Mouse (Mus musculus) lung, postnatal 36 days (tissue): ENCODE measurements at regions not wholly inside any gene's neighbourhood (a gene's known extent, or its start where the extent isn't known, plus 50 kb on each side); places are given as distances from the start of the nearest gene placed in this dataset.

Source experiments
- DNase-seq: peaks from one replicate; pipeline ENCODE4 v3.0.0; 2022; ENCODE audit warnings: mixed read lengths

DNA sequence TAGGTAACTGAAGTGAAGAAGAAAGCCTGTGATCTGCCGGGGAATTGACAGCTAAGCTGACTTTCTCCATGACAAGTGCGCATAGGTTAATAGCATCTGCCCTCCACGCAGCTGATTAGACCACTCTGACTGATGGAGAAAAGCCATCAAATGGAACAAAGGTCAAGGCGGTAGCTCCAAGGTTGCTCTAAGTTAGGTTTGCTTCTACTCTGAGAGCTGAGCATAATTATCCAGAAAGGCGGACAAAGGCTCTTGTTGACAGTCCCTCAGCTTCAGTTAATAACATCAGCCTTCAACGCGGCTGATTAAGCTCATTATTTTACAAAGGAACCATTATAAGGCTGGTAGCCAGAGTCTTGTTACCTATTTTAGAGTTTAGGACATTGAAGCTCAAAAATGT lies 54.0 kb upstream of the Enpep start:
- DNase-seq: no peak

DNA sequence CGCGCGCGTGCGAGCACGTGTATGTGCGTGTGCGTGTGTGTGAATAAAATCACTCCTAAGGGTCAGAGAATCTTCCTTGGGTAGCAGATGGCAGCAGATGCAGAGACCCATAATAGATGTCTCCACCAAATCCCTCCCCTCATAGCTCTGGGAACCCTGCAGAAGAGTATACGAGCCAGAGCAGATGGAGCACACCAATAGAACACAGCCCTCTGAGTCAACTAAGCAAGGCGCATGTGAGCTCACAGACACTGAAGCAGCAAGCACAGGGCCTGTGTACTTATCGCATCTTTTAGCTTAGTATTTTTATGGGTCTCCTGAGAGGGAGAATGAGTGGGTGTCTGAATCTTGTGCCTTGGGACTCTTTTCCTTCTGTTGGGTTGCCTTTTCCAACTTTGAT lies 58.0 kb upstream of the Enpep start:
- DNase-seq: no peak

DNA sequence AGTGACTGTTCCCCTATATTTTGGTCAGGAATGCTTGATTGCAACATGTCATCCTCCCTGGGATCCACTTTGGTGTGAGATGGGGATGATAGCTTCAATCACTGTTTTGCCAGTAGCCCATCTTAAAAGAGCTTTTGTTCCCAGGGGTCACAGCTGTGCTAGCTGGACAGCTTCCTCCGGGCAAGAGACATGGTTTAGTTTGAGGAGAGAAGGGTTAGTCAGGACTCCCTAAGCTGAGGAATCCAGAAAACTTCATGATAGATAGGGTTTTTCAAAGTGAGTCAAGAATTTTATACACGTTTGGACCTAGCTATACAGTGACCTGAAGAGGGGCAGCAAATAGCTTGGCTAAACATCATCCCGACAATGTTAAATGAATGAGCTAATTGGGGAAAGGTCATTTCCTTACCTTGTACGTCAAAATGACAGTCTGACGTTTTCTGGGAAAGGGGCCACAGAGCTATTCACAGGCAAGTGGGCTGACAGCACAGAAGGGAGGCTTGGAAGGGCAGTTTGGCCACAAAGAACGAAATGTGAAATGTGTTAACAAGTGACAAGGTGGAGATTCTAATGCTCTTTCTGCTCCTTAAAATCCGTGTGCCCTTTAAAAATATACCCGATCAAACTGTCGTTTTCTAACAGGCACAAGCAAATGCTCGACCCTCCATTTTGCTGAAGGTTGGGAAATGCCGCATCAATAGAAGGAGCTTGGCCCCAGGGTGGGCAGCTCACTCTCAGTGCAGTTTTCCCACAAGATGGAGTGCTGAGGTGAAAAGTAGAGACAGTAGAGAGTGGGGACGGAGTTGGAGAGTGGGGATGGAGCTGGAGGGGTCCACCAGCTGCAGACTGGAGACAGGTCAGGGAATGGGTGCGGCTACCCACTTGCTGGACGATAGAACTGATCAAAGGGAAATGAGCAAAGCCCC lies 59.6 kb upstream of the Enpep start:
- no peak for DNase-seq

DNA sequence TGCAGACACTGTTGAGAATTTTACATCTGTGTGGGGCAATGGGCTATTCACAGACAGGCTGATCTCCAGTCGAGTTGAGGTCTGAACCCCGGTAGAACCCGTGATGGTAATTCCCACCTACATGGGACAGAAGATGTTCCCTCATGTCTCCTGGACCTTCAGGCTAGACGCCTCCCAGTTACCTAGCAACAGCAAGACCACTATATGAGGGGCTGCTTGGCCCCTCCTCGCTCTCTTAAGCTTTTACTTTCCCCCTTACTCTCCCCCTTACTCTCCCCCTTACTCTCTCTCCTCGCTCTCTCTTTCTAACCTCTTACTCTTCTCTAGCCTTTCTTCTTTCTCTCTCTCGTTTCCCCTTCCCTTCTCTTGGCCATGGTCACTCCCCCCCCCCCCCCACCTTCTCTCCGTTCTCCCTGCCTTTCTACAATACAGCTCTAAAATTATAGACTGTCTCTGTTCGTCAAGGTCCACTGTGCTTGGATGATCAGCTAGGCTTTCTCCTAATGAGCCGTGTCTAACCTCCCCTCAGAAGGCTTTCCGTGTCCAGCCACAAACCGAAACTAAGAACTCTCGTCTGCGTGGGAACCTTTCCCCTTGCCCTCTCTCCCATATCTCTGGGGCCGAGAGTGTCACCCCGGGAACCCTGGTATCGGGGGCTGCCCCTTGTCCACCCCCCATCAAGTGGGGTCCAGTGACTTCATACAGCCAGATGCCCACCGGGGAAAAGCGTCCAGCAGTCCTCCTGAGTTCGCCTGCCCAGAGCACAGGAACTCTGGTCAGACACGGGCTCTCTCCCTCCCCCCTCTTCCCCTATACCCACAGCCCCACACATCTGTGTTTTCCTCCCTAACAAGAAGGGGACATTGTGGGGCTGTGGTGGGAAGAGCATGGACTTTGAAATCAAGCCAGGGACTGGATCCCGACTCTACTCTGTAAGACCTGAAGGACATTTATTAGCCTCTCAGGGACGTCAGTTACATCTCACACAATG lies 60.6 kb upstream of the Enpep start:
- DNase-seq: no peak

DNA sequence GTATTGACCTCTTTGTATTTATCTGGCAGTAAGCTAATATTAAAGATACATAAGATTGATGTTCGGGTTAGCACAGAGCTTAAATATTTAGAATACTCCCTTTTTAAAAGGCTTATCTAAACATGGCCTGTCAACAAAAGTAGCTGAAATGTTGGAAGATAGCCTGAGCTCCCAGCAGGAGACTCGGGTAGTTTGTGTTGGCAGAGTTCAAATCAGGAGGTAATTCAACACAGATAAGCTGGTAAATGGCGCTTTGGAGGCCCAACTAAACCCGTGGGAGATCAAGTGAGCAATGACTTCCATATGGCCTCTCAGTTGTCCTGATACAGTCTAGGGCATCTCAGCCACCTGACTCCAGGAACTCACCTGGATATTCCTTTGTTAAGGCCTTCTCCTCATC lies 65.0 kb upstream of the Enpep start:
- DNase-seq: no peak

DNA sequence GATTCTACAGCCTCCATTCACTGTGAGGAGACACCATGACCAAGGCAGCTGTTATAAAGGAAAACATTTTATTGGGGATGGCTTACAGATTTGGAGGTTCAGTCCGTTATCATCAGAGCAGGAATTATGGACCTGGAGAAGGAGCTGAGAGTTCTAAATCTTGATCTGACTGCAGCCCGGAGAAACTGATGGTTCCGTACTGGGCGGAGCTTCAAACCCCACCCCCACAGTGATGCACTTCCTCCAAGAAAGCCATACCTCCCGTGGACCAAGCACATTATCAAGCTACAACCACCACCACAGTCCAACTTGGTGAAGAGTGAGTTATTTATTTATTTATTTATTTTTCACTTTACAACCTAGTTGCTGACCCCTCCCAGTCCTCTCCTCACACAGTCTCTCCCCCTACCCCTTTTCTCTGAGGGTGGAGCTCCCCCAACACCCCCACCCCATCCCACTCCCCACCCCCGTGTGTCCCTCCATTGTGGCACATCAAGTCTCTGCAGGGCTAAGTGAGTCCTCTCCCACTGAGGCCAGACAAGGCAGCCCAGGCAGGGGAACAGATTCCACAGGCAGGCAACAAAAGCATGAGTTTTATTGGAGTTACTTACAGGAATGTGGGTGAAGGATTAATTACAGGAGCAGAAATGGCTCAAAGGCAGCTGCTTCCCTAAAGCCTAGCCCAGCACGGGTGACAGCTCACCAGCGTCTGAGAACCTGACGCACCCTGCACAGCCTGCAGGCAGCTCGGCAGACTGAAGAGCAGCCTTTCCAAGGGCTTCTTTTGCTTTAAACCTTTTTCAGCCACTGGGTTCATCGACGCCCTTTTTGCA lies 67.8 kb upstream of the Enpep start:
- no peak for DNase-seq

DNA sequence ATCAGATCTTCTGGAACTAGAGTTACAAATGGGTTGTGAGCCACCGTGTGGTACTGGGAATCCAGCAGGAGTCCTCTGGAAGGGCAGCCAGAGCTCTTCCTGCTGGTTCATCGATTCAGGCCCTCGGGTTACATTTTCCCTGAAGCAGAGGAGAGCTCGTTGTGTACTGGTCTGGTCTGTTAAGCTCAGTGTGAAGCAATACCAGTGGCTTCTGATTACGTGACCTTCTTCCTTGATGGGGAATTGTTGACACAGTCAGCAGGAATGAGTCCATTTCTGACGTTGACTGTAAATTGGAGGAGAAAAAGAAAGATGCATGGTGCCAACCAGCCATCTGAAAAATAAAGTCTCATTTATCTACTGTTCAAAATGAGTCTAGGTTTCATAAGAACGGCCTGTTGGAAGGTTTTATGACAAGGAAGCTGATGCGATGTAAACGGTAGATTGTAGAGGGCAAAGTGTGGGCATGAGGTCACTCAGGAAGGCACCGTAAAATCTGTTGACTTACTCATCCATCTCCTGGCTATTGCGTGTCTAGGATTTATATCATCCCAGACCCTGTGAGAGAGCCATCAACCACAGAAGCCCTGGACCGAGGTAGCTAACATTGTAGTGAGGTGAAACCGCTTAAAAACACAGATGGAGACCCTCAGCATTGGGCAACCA lies 79.0 kb upstream of the Enpep start:
- DNase-seq: no peak

DNA sequence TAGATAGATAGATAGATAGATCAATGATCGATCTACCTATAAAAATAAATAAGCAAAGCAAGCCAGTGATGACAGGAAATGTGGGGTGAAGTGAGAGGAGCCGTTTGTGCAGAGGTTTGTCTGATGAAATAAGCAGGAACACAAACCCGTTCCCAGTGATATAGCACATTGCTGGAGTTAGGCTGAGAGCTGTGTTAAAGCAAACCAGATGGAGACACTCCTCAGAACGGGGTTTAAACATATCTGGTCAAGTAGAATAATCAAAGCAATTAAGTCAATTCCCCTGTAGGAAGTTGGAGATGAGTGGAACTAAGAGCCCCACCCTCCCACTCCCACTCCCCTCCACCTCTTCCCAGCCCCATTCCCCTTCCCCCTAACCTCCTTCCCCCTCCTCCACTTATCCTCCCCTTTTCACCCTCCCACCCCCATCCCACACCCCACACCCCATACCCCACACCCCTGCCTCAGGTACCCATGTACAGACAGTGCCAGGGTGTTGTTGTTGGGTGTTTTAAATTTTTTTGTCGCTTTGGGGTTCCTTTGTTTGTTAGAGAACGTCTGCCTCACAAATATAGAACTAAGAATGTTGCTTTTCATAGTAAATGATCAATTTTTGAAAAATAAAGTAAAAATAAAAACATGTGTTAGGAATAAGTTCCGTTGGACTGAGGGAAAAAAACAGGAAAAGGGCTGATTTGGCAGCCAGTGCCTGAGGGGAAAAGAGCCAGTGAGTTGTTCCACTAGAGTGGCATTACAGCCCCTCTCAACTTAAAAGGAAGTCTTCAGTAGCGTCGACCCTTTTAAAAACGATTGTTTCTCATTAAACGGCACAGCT lies 79.8 kb upstream of the Enpep start:
- no peak for DNase-seq

DNA sequence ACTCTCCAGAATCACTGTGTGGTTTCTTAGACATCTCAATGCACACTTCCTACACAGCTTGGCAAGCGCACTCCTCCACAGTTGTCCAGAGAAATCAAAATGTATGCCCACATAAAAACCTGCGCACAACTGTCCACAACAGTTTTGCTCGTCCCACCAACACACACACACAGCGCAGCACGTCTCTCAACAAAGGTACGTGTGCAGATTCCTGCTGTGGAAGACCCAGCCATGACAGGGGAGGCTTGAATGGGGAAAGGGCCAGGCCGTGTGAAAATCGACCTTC lies 80.4 kb upstream of the Enpep start:
- DNase-seq: no peak

DNA sequence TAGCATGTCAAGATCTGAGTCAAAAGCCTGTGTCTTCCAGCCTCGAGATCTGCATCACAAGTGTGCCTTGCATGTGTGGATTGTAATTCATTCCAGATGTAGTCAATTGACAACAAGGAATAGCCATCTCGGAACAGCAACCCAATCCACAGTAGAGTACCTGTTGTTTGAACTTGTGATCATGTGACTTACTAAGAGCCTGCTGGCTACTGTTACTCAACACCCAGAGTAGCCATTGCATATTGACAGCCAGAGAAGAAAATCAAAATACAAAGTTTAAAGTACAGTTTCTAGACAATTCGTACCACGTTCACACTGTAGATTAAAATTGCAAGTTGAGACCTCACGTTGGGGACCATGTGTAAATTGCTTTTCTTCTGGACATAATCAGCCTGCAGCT lies 83.1 kb upstream of the Enpep start:
- DNase-seq: no peak

DNA sequence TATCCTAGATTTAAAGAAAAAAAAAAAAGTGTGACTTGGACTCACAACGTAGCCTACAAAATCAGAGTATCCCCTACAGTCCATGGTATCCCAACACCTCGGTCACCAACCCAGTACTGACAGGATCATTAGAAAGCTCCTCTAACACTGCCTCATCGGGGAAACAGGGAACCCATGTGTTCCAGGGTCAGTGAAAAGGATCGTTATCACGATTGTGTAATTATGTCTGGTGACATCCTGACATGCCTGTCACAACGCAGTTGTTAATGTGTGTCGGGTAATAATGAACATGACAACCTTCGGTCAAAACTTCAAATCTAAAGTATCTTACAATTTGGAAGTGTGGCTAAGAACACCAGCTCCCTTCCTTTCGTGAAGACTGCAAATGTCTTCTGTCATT lies 83.8 kb upstream of the Enpep start:
- no peak for DNase-seq

DNA sequence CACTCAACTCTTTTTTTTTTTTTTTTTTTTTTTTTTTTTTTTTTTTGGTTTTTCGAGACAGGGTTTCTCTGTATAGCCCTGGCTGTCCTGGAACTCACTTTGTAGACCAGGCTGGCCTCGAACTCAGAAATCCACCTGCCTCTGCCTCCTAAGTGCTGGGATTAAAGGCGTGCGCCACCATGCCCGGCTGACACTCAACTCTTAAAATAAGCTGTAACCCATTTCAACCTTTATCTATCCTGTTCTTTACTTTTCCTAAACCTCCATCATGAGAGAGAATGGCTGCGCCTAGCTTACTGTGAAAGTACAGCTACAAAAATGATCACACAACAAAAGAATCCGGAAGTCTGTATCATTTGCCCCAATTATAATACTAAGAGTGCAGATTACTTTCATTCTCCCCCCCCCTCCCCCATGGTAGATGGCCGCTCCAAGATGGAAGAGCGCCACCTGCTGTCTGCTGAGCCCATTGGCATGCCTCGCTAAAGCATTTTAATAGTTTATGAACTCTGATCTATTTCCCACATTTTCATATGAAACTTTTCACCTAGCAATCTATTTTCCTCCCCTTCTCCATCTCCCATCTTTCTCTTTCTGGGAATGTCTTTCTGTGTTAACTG lies 89.2 kb upstream of the Enpep start:
- DNase-seq: peak; percentile 30

DNA sequence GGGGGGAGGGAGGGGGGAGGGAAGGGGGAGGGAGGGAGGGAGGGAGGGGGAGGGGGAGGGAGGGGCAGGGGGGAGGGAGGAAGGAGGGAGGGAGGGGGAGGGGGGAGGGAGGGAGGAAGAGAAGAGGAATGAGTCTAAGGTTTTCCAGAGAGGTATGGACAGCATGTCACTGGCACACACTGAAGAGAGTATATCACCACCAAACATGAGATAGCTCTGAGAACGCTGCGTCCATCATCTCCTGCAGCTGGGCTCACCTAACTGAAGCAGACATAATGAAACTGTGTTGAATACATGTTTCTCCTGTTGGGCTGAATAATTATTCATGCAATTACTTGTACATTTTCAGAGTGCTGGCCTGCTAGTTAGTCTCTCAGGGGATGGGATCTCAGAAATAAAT lies 96.2 kb upstream of the Enpep start:
- DNase-seq: no peak

DNA sequence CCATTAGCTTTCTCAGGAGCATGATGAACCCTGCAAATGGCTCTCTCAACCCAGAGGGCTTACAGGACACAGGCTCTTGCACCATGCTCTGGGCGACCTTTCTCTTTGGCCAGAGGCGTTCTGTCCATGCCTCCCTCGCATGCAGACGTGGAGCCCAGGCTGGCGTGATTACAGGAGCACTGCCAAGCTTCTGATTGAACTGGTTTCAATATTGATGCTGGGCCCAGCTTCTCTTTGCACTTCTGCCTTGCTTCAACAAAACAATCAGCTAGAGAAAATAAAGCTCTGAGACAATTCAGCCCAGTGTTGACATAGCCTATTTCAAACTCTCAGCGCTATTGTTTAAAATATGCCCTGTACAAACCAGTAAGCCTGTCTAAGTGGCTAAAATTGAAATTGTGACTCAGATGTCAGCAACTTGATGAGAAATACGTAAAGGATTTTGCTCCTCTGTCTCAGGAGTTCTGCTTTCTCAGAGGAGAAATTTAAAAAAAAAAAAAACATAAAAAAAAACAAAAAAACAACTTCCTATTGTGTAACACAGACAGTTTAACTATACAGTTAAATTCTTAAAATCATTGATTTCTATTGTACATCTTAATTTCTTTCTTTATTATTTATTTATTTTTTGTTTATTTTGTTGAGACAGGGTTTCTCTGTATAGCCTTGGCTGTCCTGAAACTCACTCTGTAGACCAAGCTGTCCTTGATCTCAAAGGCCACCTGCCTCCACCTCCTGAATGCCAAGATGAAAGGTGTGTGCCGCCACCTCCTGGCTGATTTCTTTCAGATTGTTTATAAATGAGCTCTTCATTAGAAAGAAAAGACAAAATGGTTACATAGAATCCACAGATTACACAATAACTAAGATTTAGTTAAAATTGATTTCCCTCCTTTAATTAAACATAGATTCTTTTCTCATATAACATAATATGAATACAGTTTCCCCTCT lies 96.9 kb upstream of the Enpep start:
- DNase-seq: peak; percentile 42

DNA sequence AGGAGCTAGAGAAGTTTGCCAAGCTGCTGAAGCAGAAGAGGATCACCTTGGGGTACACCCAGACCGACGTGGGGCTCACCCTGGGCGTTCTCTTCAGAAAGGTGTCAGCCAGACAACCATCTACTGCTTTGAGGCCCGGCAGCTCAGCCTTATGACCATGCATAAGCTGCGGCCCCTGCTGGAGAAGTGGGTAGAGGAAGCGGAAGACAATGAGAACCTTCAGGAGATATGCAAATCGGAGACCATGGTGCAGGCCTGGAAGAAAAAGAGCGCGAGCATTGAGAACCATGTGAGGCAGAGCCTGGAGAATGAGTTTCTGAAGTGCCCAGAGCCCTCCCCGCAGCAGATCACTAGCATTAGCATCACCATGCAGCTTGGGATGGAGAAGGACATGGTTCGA lies 98.1 kb upstream of the Elovl6 start:
- DNase-seq: peak; percentile 9

DNA sequence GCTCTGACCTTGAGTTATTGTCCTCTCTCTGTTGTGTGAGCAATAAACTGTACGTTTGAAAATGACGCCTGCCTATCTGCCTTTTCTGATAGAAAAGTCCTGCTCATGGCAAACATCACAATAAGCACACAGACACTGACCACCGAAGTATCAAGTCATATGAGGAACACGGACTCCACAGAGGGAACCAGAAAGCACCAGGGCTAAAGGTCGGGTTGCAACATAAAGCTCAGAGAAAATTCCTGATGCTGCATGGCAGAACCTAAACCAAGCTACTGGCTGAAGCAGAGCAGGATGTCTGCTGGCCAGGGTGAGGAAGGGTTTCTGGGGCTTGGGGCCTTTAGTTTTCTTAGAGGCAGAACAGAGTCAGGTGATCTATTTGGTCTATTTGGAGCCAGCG lies 94.5 kb upstream of the Elovl6 start:
- DNase-seq: peak; percentile 28

DNA sequence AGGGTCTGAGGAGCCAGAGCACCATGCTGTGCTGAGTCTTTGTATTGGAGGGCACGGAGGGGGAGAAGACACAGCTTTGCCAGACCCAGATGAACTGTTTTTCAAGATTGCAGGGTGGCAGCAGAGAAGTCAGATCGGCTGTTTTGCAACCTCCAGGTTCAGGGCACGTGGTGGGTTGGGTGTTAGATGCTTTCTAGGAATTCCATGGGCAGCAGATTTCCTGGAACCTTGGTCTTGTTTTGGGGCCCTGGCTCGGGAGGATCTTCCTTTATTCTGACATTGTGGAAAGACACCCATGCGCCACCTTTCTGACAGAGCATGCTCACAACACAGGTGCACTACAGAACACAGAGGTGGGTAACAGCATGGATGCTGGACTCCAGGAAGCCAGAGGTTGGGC lies 89.4 kb upstream of the Elovl6 start:
- DNase-seq: peak; percentile 21

DNA sequence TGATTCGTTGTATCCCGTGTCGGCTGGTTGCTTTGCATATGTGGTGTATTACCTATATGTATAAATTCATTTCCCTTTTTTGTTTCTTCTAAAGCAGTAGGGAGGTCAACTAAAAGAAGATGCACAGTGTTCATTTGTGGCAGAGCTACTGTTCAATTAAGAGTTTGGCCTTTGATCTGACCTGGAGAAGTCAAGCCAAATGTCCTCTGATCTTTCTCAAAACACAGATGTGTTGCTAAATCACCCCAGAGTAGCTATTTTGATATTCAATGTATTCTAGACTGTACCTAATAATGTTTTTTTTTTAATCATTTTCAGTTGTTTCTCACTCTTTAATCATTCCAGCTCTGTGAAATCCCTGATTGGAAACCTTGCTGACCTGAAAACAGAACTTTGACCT lies 87.9 kb upstream of the Elovl6 start:
- DNase-seq: no peak

DNA sequence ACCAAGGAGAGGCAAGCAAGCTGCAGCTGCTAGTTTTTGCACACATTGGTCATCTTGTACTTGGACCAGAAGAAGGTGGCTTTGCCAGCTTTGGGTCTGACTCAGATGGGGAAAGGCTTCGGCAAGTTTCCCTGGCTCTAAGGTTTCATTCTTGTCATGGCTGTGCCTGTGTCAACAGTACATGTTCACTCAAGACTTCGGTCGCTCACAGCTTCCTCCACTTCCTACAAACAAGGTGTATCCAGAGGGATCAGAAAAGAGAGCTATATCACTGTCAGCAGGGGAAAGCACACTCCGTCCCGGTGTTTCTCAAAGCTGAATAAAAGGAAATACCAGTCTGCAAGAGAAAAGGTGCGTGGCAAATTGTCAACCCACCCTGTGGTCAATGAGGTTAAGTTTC lies 86.2 kb upstream of the Elovl6 start:
- DNase-seq: no peak

DNA sequence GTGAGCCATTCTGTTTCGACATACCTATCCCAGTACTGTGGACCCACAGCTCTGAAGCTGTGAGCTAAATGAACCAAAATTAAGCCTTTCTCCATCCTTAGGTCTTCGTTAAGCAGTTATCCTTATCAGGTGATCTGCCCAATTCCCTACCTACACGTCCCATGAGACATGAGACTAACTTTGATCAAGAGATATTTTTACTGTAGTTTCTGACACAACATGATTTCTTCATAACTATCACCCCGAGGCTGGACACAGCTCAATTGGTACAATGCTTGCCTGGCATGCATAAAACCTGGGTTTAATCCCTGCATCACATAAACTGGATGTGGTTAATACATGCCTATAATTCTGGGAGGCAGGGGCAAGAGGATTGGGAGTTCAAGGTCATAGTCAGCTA lies 82.2 kb upstream of the Elovl6 start:
- no peak for DNase-seq
